Mouse (Mus musculus) MEL (cell line): ENCODE results near the gene Amigo3.

Experiments used
- CTCF ChIP-seq, 3 experiments: IDR thresholded peaks in 2 of 3; conservative IDR thresholded peaks in 1 of 3; 2 replicates each; pipeline ENCODE4 v1.5.1; 2011 to 2012; ENCODE audit warnings: low read length in 3 of 3, low read depth in 2 of 3, mild to moderate bottlenecking in 2 of 3, improper control_type of control experiment in 1 of 3, inconsistent platforms in 1 of 3, mixed read lengths in 1 of 3, moderate library complexity in 1 of 3; ENCODE audit not compliant: control insufficient read depth in 1 of 3, insufficient read depth in 1 of 3, poor library complexity in 1 of 3, severe bottlenecking in 1 of 3
- EP300 ChIP-seq, 2 experiments: IDR thresholded peaks; 2 replicates each; pipeline ENCODE4 v1.6.1; 2011; ENCODE audit warnings: improper control_type of control experiment in 2 of 2, low read length in 2 of 2, low read depth in 1 of 2, mild to moderate bottlenecking in 1 of 2
- HCFC1 ChIP-seq: IDR thresholded peaks from 2 replicates; pipeline ENCODE4 v1.6.1; 2012; ENCODE audit warnings: low read depth, mild to moderate bottlenecking, inconsistent platforms, low read length, improper control_type of control experiment, moderate library complexity
- NELFE ChIP-seq: IDR thresholded peaks from 2 replicates; pipeline ENCODE4 v1.6.1; 2011; ENCODE audit warnings: low read depth, low read length, improper control_type of control experiment
- POLR2A ChIP-seq, 2 experiments: IDR thresholded peaks; 2 replicates each; pipeline ENCODE4 v1.6.1; 2011 to 2012; ENCODE audit warnings: low read length in 2 of 2, mild to moderate bottlenecking in 2 of 2, control low read depth in 1 of 2, improper control_type of control experiment in 1 of 2, low read depth in 1 of 2, moderate library complexity in 1 of 2; ENCODE audit not compliant: control insufficient read depth in 1 of 2, insufficient read depth in 1 of 2, poor library complexity in 1 of 2
- TCF12 ChIP-seq: IDR thresholded peaks from 2 replicates; pipeline ENCODE4 v1.6.1; 2014; ENCODE audit warnings: low read depth, mild to moderate bottlenecking, inconsistent platforms, low read length, improper control_type of control experiment, moderate library complexity
- ZKSCAN1 ChIP-seq: IDR thresholded peaks from 2 replicates; pipeline ENCODE4 v1.6.1; 2012; ENCODE audit warnings: low read depth, mild to moderate bottlenecking, inconsistent platforms, low read length, improper control_type of control experiment, moderate library complexity

DNA sequence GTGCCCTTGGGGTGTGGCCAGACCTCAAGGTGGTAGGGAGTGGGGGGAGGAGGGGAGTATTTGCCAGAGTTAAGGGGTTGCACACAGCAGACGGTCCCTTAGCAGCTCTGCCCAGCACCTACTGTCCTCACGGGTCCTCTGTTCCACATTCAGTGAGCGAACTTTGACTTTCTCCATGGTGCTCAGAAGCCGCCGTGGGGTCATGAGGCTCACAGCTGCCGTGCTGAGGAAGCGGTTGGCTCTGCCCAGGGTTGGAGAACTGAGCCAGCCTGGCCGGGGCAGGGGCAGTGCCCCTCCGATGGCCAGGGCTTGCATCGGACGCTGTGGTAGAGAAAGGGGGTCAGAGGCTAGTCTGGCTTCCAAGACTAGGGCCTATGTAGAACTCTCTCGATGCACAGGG is 10.4 kb downstream of the Amigo3 start:
- TF ChIP-seq CTCF (IDR thresholded peaks at IDR 0.05 in 2 of 3, conservative IDR thresholded peaks at IDR 0.05 in 1 of 3; ENCODE audit: control insufficient read depth in 1 of 3, insufficient read depth in 1 of 3, low read depth in 2 of 3, low read length in 3 of 3, poor library complexity in 1 of 3, severe bottlenecking in 1 of 3) (no peak), EP300 (IDR thresholded peaks at IDR 0.05; ENCODE audit: low read depth in 1 of 2, low read length in 2 of 2) (no peak), POLR2A (IDR thresholded peaks at IDR 0.05; ENCODE audit: control insufficient read depth in 1 of 2, insufficient read depth in 1 of 2, low read depth in 1 of 2, low read length in 2 of 2, poor library complexity in 1 of 2) (no peak), HCFC1 (no peak), TCF12 (no peak), ZKSCAN1 (no peak), NELFE (no peak)
